Mouse (Mus musculus) kidney, embryonic 14.5 days (tissue): ENCODE results near the gene Tfip11. TPM values are rescaled to one million over a fixed set of nuclear protein-coding genes. Genes with fewer than 3 reads are reported as not detected.

ENCODE experiments used
- ATAC-seq: fragments of 200-750 bp; cut with Nextera tagmentation; 2 replicates; pipeline ENCODE4 v1.8.0; 2017; ENCODE audit warnings: moderate number of reproducible peaks, mild to moderate bottlenecking, moderate TSS enrichment, moderate library complexity; ENCODE audit not compliant: low FRiP score, low TSS enrichment
- H3K27ac ChIP-seq: fragments of 300-500 bp; sonication (generic); 2 replicates; pipeline ENCODE4 v1.5.1; 2014; ENCODE audit warnings: low read depth, mild to moderate bottlenecking, low read length, moderate library complexity, mixed read lengths
- H3K27me3 ChIP-seq: fragments of 300-500 bp; sonication (generic); 2 replicates; pipeline ENCODE4 v1.6.1; 2014; ENCODE audit warnings: mild to moderate bottlenecking, low read length; ENCODE audit not compliant: control insufficient read depth, insufficient read depth
- H3K36me3 ChIP-seq: fragments of 300-500 bp; sonication (generic); 2 replicates; pipeline ENCODE4 v1.6.1; 2014; ENCODE audit warnings: low read length, mixed read lengths; ENCODE audit not compliant: control insufficient read depth, insufficient read depth
- H3K4me1 ChIP-seq: fragments of 300-500 bp; sonication (generic); 2 replicates; pipeline ENCODE4 v1.6.1; 2014; ENCODE audit warnings: low read length, mixed read lengths; ENCODE audit not compliant: control insufficient read depth, insufficient read depth
- H3K4me2 ChIP-seq: fragments of 300-500 bp; sonication (generic); replicated peaks from 2 replicates; pipeline ENCODE4 v1.6.1; 2014; ENCODE audit warnings: low read depth, mild to moderate bottlenecking, low read length
- H3K4me3 ChIP-seq: fragments of 300-500 bp; sonication (generic); 2 replicates; pipeline ENCODE4 v1.5.1; 2014; ENCODE audit warnings: mild to moderate bottlenecking, low read length
- H3K9ac ChIP-seq: fragments of 300-500 bp; sonication (generic); 2 replicates; pipeline ENCODE4 v1.6.1; 2014; ENCODE audit warnings: low read depth, mild to moderate bottlenecking, low read length, moderate library complexity
- H3K9me3 ChIP-seq: fragments of 300-500 bp; sonication (generic); 2 replicates; pipeline ENCODE4 v1.6.1; 2016; ENCODE audit warnings: low read length; ENCODE audit not compliant: control insufficient read depth
- WGBS: fragments of 180-500 bp; shearing (Covaris S2); extraction: QIAGEN DNeasy Blood & Tissue Kit; methylation state at CpG from one replicate; pipeline ENCODE4 v1.1.7; 2014; 5-methylcytosine and 5-hydroxymethylcytosine counted together
- polyA plus RNA-seq: library from polyadenylated mRNA; unstranded; fragments of >200 nt; fragmentation: Nextera tagmentation; extraction: Ambion mirVana; gene quantifications from 2 replicates; pipeline ENCODE4 v1.2.1, GENCODE M21; 2014

The Tfip11 gene
- polyA plus RNA-seq, 1 experiment from 2014 or later = 22.3 TPM

- Histone ChIP-seq H3K4me3 (no peak overlapping the region), H3K27ac (no peak overlapping the region), H3K4me1 (peaks cover 12% of the 10 kb centered on the region), H3K27me3 (no peaks in the 10 kb centered on the region), H3K4me2 (no peak overlapping the region), H3K9me3 (no peaks in the 10 kb centered on the region), H3K9ac (no peak overlapping the region), H3K36me3 (peaks cover 54% of the 10 kb centered on the region)
- 73% methylated on average over 7 of the region's 7 CpGs for WGBS
- ATAC-seq = no peak
These were observed 13.1 kb downstream of the Tfip11 start for GRCm38 (mm10) chr5:112339215-112339614.

- Histone ChIP-seq H3K9ac (peak within 1 kb of the TSS; percentile 70), H3K4me2 (peak within 1 kb of the TSS; percentile 73), H3K4me1 (peaks cover 12% of the 10 kb centered on the region), H3K27me3 (no peaks in the 10 kb centered on the region), H3K4me3 (peak within 1 kb of the TSS; percentile 65), H3K36me3 (peaks cover 21% of the 10 kb centered on the region), H3K9me3 (no peaks in the 10 kb centered on the region), H3K27ac (no peak within 1 kb of the TSS)
- WGBS = 2% methylated on average over 41 of the region's 64 CpGs
- ATAC-seq = peak; percentile 62
These were observed 16.5 kb downstream of the Tfip11 start, which contains the start of the genes Srrd and Hps4 for GRCm38 (mm10) chr5:112342463-112343204. Gene Srrd, minus strand, starts transcription at chr5:112343040. Gene Hps4, plus strand, starts transcription at chr5:112343083.

- peak overlapping the region; percentile 70 for H3K9ac ChIP-seq
- peaks cover 20% of the 10 kb centered on the region for H3K36me3 ChIP-seq
- H3K27ac ChIP-seq = no peak overlapping the region
- WGBS = under 1% methylated on average over 24 of the region's 24 CpGs
- peaks cover 12% of the 10 kb centered on the region for H3K4me1 ChIP-seq
- H3K9me3 ChIP-seq = no peaks in the 10 kb centered on the region
- H3K27me3 ChIP-seq = no peaks in the 10 kb centered on the region
- peak overlapping the region; percentile 65 for H3K4me3 ChIP-seq
- peak overlapping the region; percentile 73 for H3K4me2 ChIP-seq
- peak; percentile 61 for ATAC-seq
These were observed 17.0 kb downstream of the Tfip11 start for GRCm38 (mm10) chr5:112343205-112343595.

GRCm38 (mm10) chr5:112344092-112344960 is 18.2 kb downstream of the Tfip11 start:
- Histone ChIP-seq H3K9me3 (no peaks in the 10 kb centered on the region), H3K4me3 (no peak overlapping the region), H3K9ac (peak overlapping the region; percentile 70), H3K36me3 (peaks cover 14% of the 10 kb centered on the region), H3K27ac (no peak overlapping the region), H3K4me2 (no peak overlapping the region), H3K27me3 (no peaks in the 10 kb centered on the region), H3K4me1 (peaks cover 12% of the 10 kb centered on the region)
- WGBS = 82% methylated on average over 6 of the region's 6 CpGs
- ATAC-seq = no peak

GRCm38 (mm10) chr5:112346211-112346965 is 20.2 kb downstream of the Tfip11 start:
- no peak overlapping the region for H3K4me3 ChIP-seq
- peaks cover 12% of the 10 kb centered on the region for H3K4me1 ChIP-seq
- no peaks in the 10 kb centered on the region for H3K9me3 ChIP-seq
- no peak overlapping the region for H3K27ac ChIP-seq
- H3K27me3 ChIP-seq = no peaks in the 10 kb centered on the region
- ATAC-seq = no peak
- H3K4me2 ChIP-seq = no peak overlapping the region
- peaks cover 21% of the 10 kb centered on the region for H3K36me3 ChIP-seq
- 87% methylated on average over 16 of the region's 16 CpGs for WGBS
- no peak overlapping the region for H3K9ac ChIP-seq

- ATAC-seq = no peak
- Histone ChIP-seq H3K27ac (no peak overlapping the region), H3K4me2 (no peak overlapping the region), H3K4me3 (no peak overlapping the region), H3K9me3 (no peaks in the 10 kb centered on the region), H3K36me3 (peaks cover 34% of the 10 kb centered on the region), H3K4me1 (no peaks in the 10 kb centered on the region), H3K27me3 (no peaks in the 10 kb centered on the region), H3K9ac (no peak overlapping the region)
- WGBS = 92% methylated on average over 8 of the region's 8 CpGs
These were observed 23.0 kb downstream of the Tfip11 start for GRCm38 (mm10) chr5:112349169-112349568.

- peaks cover 36% of the 10 kb centered on the region for H3K36me3 ChIP-seq
- WGBS = 81% methylated on average over 6 of the region's 6 CpGs
These were observed 29.3 kb downstream of the Tfip11 start for GRCm38 (mm10) chr5:112355493-112355892.

GRCm38 (mm10) chr5:112355910-112356309 is 29.8 kb downstream of the Tfip11 start, which contains the start of gene Gm6583:
Gene Gm6583, minus strand, starts transcription at chr5:112356033.
- Histone ChIP-seq H3K27ac (no peak within 1 kb of the TSS), H3K4me1 (no peaks in the 10 kb centered on the region), H3K36me3 (peaks cover 35% of the 10 kb centered on the region; the same call in 1 of the 2 replicates), H3K27me3 (no peaks in the 10 kb centered on the region), H3K4me2 (no peak within 1 kb of the TSS), H3K9me3 (no peaks in the 10 kb centered on the region), H3K9ac (no peak within 1 kb of the TSS), H3K4me3 (no peak within 1 kb of the TSS)
- ATAC-seq = no peak
- WGBS = 64% methylated on average over 13 of the region's 13 CpGs

More at GRCm38 (mm10) chr5:112355493-112355892, 29.3 kb downstream of the Tfip11 start:
- H3K9me3 ChIP-seq = no peaks in the 10 kb centered on the region
- no peaks in the 10 kb centered on the region for H3K4me1 ChIP-seq
- no peak overlapping the region for H3K4me3 ChIP-seq
- no peak overlapping the region for H3K27ac ChIP-seq
- H3K27me3 ChIP-seq = no peaks in the 10 kb centered on the region
- ATAC-seq = no peak
- no peak overlapping the region for H3K4me2 ChIP-seq
- no peak overlapping the region for H3K9ac ChIP-seq
